Mouse (Mus musculus): ENCODE data around the gene Wfdc21.

DNA sequence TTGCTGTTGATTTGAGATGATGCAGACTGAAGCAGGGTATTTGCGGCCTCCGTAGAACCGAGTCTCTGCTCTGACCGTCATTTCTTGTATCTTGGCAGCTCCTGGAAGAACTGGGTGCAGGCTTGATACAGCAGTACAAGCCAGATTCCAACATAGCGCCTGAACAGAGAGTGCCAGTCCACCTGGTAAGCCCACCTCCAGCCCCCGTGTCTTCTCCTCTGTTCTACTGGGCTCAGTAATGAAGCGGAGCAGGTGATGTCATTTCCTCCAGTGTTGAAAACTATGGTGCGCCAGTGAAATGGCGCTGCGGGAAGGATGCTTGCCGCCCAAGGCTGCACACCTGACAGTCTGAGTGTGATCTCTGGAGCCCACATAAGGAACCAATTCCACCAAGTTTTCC is 27.6 kb downstream of the Wfdc21 start:
- TF ChIP-seq CTCF (IDR thresholded peaks at IDR 0.05; ENCODE audit: insufficient read depth, low read depth, low read length) (no peak), POLR2A (IDR thresholded peaks at IDR 0.05; ENCODE audit: insufficient read depth, low read depth, low read length) (no peak)

Data from olfactory bulb, adult 2 months (tissue).